Mouse (Mus musculus) midbrain, postnatal 0 days (tissue): ENCODE measurements around the gene Sez6l. TPM values are rescaled to one million over a fixed set of nuclear protein-coding genes. Genes with fewer than 3 reads are reported as not detected.

Experiments used
- ATAC-seq: fragments of 200-750 bp; cut with Nextera tagmentation; 2 replicates; pipeline ENCODE4 v1.8.0; 2017; ENCODE audit warnings: moderate number of reproducible peaks, mild to moderate bottlenecking, moderate TSS enrichment, moderate library complexity; ENCODE audit not compliant: low FRiP score
- DNase-seq: peaks from one replicate; pipeline ENCODE4 v3.0.0-alpha.2; 2015; ENCODE audit warnings: low spot score
- H3K27ac ChIP-seq: fragments of 300-500 bp; sonication (generic); 2 replicates; pipeline ENCODE4 v1.5.1; 2014; ENCODE audit warnings: low read depth, mild to moderate bottlenecking, low read length, mixed read lengths
- H3K27me3 ChIP-seq: fragments of 300-500 bp; sonication (generic); 2 replicates; pipeline ENCODE4 v1.6.1; 2014; ENCODE audit warnings: low read length, control low read depth, mixed read lengths; ENCODE audit not compliant: insufficient read depth
- H3K36me3 ChIP-seq: fragments of 300-500 bp; sonication (generic); 2 replicates; pipeline ENCODE4 v1.6.1; 2014; ENCODE audit warnings: low read length, control low read depth, mixed read lengths; ENCODE audit not compliant: insufficient read depth
- H3K4me1 ChIP-seq: fragments of 300-500 bp; sonication (generic); 2 replicates; pipeline ENCODE4 v1.6.1; 2014; ENCODE audit warnings: mild to moderate bottlenecking, control low read depth, antibody characterized with exemption, low read length, mixed read lengths; ENCODE audit not compliant: insufficient read depth
- H3K4me2 ChIP-seq: fragments of 300-500 bp; sonication (generic); 2 replicates; pipeline ENCODE4 v1.6.1; 2014; ENCODE audit warnings: low read depth, mild to moderate bottlenecking, low read length, mixed read lengths; ENCODE audit not compliant: poor library complexity, severe bottlenecking
- H3K4me3 ChIP-seq: fragments of 300-500 bp; sonication (generic); 2 replicates; pipeline ENCODE4 v1.5.1; 2014; ENCODE audit warnings: low read depth, mild to moderate bottlenecking, low read length, moderate library complexity
- H3K9ac ChIP-seq: fragments of 300-500 bp; sonication (generic); replicated peaks from 2 replicates; pipeline ENCODE4 v1.6.1; 2014; ENCODE audit warnings: mild to moderate bottlenecking, low read length, moderate library complexity, mixed read lengths; ENCODE audit not compliant: poor library complexity, severe bottlenecking
- H3K9me3 ChIP-seq: fragments of 300-500 bp; sonication (generic); 2 replicates; pipeline ENCODE4 v1.6.1; 2016; ENCODE audit warnings: low read length, control low read depth
- CTCF ChIP-seq: IDR thresholded peaks from 2 replicates; pipeline ENCODE4 v1.5.1; 2016; ENCODE audit warnings: antibody characterized with exemption, mild to moderate bottlenecking
- WGBS: fragments of 180-500 bp; shearing (Covaris S2); extraction: QIAGEN DNeasy Blood & Tissue Kit; methylation state at CpG from one replicate; pipeline ENCODE4 v1.1.7; 2014; 5-methylcytosine and 5-hydroxymethylcytosine counted together
- polyA plus RNA-seq: library from polyadenylated mRNA; unstranded; fragments of >200 nt; fragmentation: Nextera tagmentation; extraction: Ambion mirVana; gene quantifications from 2 replicates; pipeline ENCODE4 v1.2.1, GENCODE M21; 2015
- total RNA-seq: library from RNA; depleted of rRNA; stranded (reverse); fragments of >200 nt; gene quantifications from 2 replicates; pipeline ENCODE4 v1.2.3, GENCODE M21; 2014

Gene Sez6l
- total and polyA plus RNA-seq, 2 experiments from 2014 or later, result 65.7 to 101 TPM

DNA sequence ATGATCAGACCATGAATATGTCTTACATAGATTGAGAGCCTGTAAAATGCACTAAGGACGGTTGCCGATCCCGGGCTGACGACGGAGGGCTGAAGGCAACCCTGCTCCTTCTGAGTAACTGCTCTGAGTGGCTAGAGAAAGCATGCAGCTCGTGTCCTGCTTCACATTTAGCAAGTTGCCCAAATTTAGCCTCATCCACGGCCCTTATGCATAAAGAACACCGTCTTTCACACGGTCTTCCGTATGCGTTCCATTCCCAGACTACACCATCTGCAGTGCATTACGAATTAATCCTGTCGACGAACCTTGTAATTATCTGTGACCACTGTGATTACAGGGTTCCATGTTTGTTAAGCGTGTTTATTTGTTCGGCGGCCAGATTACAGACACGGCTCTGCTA lies 180.9 kb downstream of the Sez6l start:
- Histone ChIP-seq H3K9ac (no peak overlapping the region), H3K4me1 (peaks cover 10% of the 10 kb centered on the region), H3K9me3 (no peaks in the 10 kb centered on the region), H3K27me3 (no peaks in the 10 kb centered on the region), H3K4me3 (no peak overlapping the region), H3K4me2 (no peak overlapping the region), H3K27ac (peak overlapping the region; percentile 83), H3K36me3 (0 out of 2 replicates have a peak, but pooled peaks cover 6% of the 10 kb centered on the region)
- 63% methylated on average over 18 of the region's 18 CpGs for WGBS
- no peak for TF ChIP-seq CTCF
- DNase-seq (no peak), ATAC-seq (no peak)

DNA sequence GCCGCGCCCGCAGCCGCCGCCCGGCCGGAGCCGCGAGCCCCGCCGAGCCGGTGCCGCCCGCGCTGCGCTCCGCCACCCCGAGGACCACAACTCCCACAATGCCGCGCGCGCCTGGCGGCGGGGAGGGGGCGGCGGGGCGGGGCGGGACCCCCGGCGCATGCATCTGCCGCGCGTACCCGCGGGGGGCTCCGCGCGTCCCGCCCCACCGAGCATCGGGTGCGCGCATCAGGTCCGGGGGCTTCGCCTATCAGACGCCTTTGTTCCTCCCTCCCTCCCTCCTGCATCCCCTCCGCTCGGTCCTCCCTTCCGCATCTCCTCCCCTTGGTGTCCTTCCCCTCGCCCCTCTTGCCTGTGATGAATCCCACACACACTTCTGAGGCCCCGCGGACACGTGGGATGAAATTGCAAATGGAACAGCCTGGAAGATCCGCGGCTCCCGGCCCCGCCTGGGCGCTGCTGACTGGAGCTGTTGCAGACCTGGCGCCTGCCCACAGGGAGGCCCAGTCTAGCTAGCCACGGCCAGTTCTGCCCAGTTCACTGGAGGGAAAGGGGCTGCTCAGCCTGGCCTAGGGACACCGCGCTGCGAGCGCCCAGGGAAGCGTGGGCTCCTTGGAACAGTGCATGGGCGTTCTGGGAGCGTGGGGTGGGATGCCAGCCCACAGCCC lies 182.1 kb downstream of the Sez6l start, which contains the start of gene Asphd2:
Gene Asphd2 (minus strand): TSS at position 88 of the 665 bp plus-strand sequence.
- H3K4me3 ChIP-seq, result peak within 1 kb of the TSS; percentile 60
- no peaks in the 10 kb centered on the region for H3K9me3 ChIP-seq
- peak within 1 kb of the TSS; percentile 69 for H3K9ac ChIP-seq
- peaks cover 11% of the 10 kb centered on the region; the same call in 1 of the 2 replicates for H3K36me3 ChIP-seq
- DNase-seq (peak; percentile 91), ATAC-seq (peak; percentile 89)
- no peaks in the 10 kb centered on the region for H3K27me3 ChIP-seq
- WGBS, result under 1% methylated on average over 42 of the region's 67 CpGs
- H3K4me1 ChIP-seq, result peaks cover 10% of the 10 kb centered on the region
- TF ChIP-seq CTCF, result peak; percentile 39; the same call in 1 of the 2 replicates
- peak within 1 kb of the TSS; percentile 83 for H3K27ac ChIP-seq
- H3K4me2 ChIP-seq, result peak within 1 kb of the TSS; percentile 67

DNA sequence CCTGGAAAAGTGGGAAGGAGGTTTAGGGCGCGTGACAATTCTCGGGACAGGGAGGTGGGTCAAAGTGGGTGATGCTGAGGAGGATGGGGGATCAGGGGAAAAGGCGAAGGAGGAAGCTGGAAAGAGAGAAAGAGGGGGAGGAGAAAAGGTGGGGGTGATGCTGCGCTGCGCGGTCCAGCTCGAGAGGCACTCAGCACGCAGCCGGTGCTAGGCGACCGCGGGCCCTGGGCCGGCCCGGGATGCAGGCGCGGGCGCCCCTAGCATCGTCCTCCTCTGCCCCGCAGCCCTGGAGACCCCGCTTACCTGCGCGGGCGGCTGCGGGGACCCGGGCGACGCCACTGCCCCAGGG lies 182.6 kb downstream of the Sez6l start:
- peak overlapping the region; percentile 69 for H3K9ac ChIP-seq
- no peaks in the 10 kb centered on the region for H3K27me3 ChIP-seq
- no peak for TF ChIP-seq CTCF
- ATAC-seq (peak; percentile 66), DNase-seq (no peak)
- peaks cover 11% of the 10 kb centered on the region; the same call in 1 of the 2 replicates for H3K36me3 ChIP-seq
- H3K4me3 ChIP-seq, result peak overlapping the region; percentile 60
- H3K4me1 ChIP-seq, result peaks cover 13% of the 10 kb centered on the region
- WGBS, result 0% methylated on average over 8 of the region's 28 CpGs
- H3K9me3 ChIP-seq, result no peaks in the 10 kb centered on the region
- peak overlapping the region; percentile 67 for H3K4me2 ChIP-seq
- H3K27ac ChIP-seq, result peak overlapping the region; percentile 83

DNA sequence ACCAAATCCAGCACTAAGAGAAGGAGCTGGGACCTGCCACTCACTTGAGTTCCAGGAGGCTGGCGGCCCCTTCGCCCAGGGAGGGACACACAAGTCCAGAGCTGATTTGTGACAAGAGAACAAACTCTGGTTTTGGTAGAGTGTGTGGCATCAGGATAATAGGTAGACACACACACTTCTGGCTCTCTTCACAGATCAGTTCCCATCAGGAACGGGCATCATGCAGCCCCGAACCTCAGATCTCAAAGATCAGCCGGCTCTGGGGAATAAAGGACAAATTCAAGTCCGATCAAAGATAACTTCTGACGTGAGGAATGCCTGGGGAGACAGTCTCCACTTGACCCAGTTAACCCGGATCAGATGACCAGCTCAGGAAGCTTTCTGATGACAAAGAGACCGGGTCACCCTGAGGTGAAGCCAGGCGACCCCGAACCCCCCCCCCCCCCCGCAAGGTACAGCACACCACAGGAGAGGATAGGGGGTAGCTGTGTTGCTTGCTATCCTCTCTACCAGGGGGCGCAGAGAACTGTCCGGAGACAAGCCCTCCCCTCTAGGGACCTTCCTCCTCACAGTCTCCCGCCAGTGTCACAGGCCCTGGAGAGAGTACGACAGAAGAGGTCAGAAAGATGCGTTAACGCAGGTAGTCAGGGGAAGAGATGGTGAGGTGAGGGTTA lies 183.1 kb downstream of the Sez6l start:
- WGBS, result 7% methylated on average over 17 of the region's 18 CpGs
- H3K36me3 ChIP-seq, result peaks cover 11% of the 10 kb centered on the region; the same call in 1 of the 2 replicates
- peak overlapping the region; percentile 60 for H3K4me3 ChIP-seq
- H3K9me3 ChIP-seq, result no peaks in the 10 kb centered on the region
- no peaks in the 10 kb centered on the region for H3K27me3 ChIP-seq
- H3K4me1 ChIP-seq, result peaks cover 15% of the 10 kb centered on the region
- peak overlapping the region; percentile 67 for H3K4me2 ChIP-seq
- no peak for TF ChIP-seq CTCF
- peak overlapping the region; percentile 69 for H3K9ac ChIP-seq
- H3K27ac ChIP-seq, result no peak overlapping the region
- no peak for DNase-seq
- peak; percentile 12 for ATAC-seq

DNA sequence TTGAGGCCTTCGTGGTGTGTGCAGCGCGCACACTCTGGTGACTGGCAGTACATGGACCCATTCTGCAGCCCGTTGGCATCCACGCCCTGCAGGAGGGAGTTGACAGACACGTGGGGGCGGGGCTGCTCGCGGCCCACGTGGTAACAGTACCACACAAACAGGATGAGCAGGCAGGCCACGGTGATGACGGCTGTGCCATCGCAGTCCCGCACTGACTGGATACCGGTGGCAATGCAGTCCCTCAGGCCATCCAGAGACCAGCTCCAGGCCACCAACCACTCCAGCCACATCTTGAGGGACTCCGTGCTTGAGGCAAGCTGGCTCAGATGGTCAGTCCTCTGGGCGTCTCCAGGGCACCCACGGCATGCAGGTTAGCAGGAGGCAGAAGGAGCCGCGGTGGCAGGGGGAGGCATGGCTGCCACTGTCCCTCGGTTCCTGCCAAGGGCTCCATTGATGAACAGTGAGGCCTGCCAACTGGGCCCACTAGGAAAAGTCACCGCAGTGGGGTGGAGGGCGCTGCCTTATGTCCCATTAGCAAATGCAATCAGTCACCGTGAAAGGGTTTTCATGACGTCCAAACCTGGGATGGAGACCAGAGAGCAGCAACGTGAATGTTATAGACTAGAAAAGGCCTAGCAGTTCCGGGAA lies 185.2 kb downstream of the Sez6l start:
- Histone ChIP-seq H3K27me3 (no peaks in the 10 kb centered on the region), H3K9me3 (no peaks in the 10 kb centered on the region), H3K4me2 (no peak overlapping the region), H3K27ac (no peak overlapping the region), H3K4me3 (no peak overlapping the region), H3K36me3 (peaks cover 13% of the 10 kb centered on the region), H3K9ac (no peak overlapping the region), H3K4me1 (peaks cover 15% of the 10 kb centered on the region)
- ATAC-seq, result no peak
- no peak for DNase-seq
- no peak for TF ChIP-seq CTCF
- 75% methylated on average over 27 of the region's 27 CpGs for WGBS
